Mouse (Mus musculus): Measurements from ENCODE around the gene Baiap2l1.

The Baiap2l1 gene

DNA sequence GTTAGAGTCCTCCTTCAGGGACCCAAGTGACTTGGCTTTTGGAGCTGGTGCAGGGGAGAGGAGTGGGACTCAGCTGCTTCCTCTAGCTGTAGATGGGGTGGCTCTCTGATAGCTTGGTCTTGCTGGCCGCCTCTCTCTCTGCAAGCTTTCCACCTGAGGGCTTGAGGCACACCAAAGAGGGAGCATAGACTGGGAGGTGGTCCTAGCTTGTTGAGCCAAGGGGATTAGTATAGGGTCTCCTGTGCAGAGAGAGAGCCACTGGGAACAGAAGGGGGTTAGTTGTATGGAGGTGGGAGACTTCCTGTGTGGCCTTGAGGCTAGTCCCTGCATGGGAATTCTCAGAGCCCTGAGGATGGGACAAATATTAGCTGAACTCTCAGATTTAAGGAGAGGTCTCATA lies 101.0 kb downstream of the Baiap2l1 start:
- DNase-seq (ENCODE audit: low read depth): no peak

GRCm38 (mm10) chr5:144256541-144256870 lies 101.4 kb downstream of the Baiap2l1 start:
- DNase-seq (ENCODE audit: low read depth): no peak

GRCm38 (mm10) chr5:144255632-144256540 lies 102.0 kb downstream of the Baiap2l1 start:
- peak; percentile 70 for DNase-seq (ENCODE audit: low read depth)

DNA sequence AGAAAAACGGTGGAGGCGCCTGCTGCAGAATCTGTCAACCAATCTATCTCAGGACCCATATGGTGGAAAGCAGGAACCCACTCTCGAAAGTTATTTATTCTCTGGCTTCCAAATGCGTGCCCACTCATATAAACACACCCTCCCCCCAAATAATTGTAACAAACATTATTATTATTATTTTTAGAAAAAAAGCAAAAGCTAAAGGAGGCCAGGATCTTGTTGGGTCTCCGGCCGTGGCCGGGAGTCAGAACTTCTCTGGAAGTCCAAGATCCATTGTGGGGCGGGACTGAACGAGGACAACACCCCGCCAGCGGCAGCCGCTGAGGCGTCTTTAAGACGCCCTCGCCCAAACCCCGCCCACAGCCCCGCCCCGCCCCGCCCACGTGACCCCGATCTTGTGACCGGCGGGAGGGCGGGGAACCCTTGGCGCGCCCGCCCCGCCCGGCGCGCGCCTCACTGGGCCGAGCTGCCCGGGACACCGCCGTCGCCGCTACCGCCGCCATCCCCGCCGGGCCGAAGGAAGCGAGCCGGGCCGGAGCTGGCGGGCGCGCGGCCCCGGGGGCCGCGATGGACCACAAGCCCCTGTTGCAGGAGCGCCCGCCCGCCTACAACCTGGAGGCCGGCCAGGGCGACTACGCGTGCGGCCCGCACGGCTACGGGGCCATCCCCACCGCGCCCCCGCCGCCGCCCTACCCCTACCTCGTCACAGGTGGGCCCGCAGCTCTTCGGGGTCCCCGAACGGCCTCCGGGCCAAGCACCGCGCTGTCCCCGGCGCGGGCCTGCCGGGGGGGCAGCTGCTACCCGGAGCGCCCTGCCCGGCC lies 102.9 kb downstream of the Baiap2l1 start:
- DNase-seq (ENCODE audit: low read depth): peak; percentile 96

DNA sequence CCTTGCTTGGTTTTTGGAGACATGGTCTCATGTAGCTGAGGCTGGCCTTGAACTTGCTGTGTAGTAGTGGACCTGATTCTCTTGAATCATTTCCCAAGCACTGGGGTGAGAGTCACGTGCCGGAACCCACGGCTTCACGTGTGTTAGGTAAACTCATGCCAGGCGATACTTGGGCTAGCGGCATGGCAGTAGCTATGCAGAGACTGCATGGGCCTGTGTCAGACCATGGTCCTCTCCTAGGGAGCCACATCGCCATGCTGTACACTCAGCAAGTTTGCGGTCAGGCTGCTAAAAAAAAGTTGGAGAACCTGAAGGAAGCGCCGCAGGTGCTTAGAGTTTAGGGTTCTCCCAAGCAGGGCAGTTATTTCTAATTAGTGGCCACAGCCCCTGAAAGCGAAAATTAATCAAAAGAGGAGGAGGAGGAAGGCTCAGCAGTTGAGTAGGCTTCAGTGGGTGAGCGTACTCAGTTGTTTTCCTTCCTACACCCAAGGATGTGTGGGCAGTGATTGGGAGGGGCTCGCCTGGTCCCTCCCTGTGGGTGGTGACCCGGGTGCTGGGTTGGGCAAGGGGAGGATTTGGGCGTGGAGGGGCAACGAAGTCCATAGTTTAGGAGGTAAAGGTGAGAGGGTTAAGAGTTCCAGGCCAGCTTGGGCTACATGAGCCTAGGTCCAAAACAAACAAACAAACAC lies 103.6 kb downstream of the Baiap2l1 start:
- DNase-seq (ENCODE audit: low read depth): peak; percentile 62

DNA sequence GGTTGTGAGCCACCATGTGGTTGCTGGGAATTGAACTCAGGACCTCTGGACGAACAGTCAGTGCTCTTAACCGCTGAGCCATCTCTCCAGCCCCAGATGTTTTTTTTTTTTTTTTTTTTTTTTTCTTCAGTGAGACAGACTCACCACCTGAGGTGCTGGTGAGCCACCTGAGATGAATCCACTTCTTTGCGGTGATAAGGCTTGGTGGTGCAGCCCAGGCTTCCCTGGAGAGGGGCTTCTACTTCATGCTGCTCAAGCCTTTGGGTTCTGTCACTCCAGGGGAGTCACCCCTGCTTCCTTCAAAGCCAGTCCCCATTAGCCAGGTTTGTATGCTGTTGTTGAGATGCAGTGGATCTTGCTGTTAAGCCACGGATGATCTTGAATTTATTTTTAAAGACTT lies 104.7 kb downstream of the Baiap2l1 start:
- DNase-seq (ENCODE audit: low read depth): no peak

DNA sequence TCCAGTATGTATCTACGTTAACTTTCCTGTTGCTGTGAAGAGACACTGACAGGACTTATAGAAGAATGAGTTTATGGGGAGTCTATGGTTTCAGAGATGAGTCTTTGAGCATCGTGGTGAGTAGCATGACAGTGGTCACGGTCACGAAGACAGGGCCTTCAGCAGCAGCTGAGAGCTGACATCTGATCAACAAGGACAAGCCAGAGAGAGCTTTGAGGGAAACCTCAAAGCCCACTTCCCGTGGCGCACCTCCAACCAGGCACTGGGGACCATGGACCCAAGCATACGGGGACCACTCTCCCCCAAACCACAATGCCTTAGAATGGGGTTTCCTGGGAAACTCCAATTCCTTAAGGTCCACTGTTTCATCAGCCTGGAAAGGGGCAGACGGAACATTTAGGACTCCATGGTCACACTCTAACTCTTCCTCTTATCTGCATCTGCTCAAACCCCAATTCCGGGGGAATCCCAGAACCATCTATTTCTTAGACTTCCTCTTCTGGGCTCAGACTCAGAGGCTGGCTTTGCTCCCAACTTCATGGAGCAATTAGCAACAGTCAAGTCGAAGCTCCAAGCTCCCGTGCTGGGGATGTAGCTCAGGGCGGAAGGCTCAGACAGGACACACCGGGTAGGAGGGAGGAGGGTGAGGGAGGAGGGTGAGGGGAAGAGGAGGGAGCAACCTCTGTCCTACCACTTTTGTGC lies 105.9 kb downstream of the Baiap2l1 start:
- DNase-seq (ENCODE audit: low read depth): no peak

DNA sequence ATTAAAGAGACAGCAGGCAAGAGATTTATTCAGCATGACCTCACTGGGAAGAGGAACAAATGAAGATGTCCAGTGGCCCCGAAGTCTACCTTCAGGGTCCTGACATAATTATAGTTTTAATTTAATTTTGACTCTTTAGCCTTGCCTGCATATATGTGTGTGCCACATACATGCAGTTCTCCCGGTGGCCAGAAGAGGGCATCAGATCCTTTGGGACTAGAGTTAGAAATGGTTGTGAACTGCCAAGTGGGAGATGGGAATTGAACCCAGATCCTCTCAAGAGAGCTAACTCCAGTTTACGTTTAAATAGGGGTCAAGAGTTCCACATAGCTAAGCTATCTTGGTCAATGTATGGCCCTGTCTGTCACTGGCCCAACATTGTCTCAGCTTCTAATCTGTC lies 108.0 kb downstream of the Baiap2l1 start:
- no peak for DNase-seq (ENCODE audit: low read depth)

DNA sequence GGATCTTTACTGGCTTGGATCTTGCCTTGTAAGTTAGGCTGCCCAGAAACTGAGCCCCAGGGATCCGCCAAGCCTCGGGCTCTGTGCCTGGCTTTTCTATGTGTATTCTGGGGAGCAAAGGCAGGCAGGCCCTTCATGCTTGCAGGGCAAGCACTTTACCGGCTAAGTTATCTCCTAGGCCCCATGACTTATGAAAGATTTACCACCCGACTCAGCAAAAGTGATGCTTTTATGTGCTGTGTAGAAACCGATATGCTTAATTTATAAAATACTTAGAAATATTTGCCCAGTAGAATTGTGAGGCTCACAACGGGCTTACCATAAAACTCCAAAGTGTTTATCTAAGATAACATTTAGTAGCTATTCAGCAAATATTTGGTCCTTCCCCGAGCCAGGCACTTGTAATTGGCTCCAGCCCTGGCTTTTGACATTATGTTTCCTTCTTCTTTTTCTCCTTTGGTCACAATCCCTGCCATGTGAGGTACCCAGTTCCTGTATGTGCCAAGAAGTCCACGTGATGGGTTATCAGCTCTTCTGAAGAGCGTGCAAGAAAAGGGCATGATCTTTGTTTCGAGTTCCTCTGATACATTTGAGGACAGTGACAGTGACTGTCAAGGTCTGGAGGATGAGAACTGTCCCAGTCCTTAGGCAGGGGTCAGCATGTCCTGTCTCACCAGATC lies 109.9 kb downstream of the Baiap2l1 start:
- DNase-seq (ENCODE audit: low read depth): peak; percentile 44

DNA sequence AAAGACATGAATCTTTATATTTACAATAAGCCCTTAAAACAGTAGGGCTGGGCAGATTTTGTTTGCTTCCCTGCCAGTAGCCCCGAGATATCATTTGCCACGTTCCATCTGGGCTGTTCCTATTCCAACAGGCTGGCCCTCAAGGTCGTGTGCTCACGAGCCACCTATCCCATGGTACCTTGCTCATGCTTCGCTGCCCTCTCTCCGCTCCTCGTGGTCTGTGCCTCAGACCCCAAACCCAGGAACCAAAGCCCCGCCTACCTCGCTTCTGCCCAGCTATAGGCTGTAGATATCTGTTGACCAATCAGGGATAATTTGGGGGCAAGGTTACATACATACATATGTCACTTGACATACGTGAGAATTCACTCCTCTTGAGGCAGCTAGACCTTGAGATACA lies 110.6 kb downstream of the Baiap2l1 start:
- no peak for DNase-seq (ENCODE audit: low read depth)

- DNase-seq (ENCODE audit: low read depth): no peak
Measured at GRCm38 (mm10) chr5:144246669-144247068, 111.2 kb downstream of the Baiap2l1 start.

GRCm38 (mm10) chr5:144245592-144245991 lies 112.3 kb downstream of the Baiap2l1 start:
- DNase-seq (ENCODE audit: low read depth): no peak

DNA sequence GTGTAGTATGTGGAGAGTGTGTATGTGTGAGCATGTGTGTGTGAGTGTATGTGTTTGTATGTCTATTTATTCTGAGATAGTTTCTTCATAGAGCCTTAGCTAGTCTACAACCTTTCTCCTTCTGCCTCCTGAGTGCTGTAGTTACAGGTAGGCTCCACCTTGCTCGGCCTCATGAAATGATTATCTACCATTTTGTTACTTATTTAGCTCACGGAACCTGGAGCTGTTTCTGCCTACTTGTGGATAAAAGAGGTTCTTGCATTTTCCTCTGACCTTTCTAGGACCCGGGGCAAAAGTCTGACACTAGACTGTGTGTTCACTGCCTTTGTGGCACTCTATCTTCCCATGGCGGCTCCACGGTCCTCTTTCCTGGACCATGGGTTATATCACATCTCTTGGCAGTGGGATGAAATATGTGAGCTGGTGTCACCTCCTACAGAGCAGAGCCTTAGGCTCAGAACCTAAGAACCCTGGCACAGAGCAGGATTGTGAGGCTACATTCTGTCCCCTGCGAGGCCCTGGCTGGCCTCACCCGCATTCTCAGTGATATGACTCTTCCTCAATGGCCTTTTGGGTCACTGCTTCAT lies 113.9 kb downstream of the Baiap2l1 start, which contains the start of gene Bri3:
Gene Bri3 (plus strand): TSS at position 537 of the 587 bp plus-strand sequence.
- no peak for DNase-seq (ENCODE audit: low read depth)

DNA sequence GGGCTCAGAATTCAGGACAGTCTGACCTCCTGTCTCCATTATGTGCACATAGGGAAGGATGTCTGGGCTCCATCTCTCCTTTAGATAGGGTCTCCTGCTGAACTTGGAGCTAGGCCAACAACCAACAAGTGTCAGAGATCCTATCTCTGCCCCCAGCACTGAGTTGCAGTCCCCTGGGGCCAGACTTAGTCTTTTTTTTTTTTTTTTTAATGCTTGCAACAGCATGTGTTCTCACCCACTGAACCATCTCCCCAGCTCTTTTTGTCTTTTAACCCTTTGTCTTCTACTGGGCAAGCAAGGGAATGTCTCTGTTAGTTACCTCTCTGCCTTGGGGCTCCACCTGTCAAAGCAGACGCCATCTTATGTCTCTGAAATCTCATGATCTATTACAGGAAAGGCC lies 118.9 kb downstream of the Baiap2l1 start:
- DNase-seq (ENCODE audit: low read depth): no peak

- DNase-seq (ENCODE audit: low read depth): no peak
Measured at GRCm38 (mm10) chr5:144234714-144235113, 123.2 kb downstream of the Baiap2l1 start.

- no peak for DNase-seq (ENCODE audit: low read depth)
Measured at GRCm38 (mm10) chr5:144234222-144234621, 123.7 kb downstream of the Baiap2l1 start.

DNA sequence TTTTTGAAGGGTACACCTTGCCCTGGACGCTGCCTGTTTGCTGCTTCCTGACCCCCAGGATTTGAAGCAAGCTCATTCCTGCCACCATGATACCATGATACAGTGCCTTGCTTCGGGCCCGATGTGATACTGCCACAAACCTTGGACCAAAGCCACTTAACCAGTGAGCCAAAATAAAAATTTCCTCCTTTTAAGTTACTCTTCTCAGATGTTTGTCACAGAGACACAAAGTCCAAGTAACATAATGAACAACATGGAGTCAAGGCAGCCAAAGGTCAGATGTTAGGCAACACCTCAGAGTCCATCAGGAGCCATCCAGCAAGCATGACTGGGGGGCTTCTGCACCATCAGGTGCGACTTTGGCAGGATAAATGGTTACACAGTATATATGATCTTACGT lies 125.4 kb downstream of the Baiap2l1 start:
- DNase-seq (ENCODE audit: low read depth): no peak

GRCm38 (mm10) chr5:144231410-144231809 lies 126.5 kb downstream of the Baiap2l1 start:
- peak; percentile 68 for DNase-seq (ENCODE audit: low read depth)

GRCm38 (mm10) chr5:144230216-144230615 lies 127.7 kb downstream of the Baiap2l1 start:
- no peak for DNase-seq (ENCODE audit: low read depth)

GRCm38 (mm10) chr5:144226220-144226619 lies 131.7 kb downstream of the Baiap2l1 start:
- no peak for DNase-seq (ENCODE audit: low read depth)
